Mouse (Mus musculus) erythroid progenitor cell, adult 5-6 weeks (primary cell): Measurements from ENCODE around the gene Nsd1. TPM values are rescaled to one million over a fixed set of nuclear protein-coding genes. Genes with fewer than 3 reads are reported as not detected.

ENCODE experiments used
- ATAC-seq: replicated peaks from 2 replicates; pipeline ENCODE4 v1.8.0; 2016; ENCODE audit warnings: moderate number of reproducible peaks, mild to moderate bottlenecking, moderate TSS enrichment, inconsistent platforms; ENCODE audit not compliant: poor library complexity, low FRiP score, severe bottlenecking
- total RNA-seq, 2 experiments: library from RNA; stranded (forward) in 1 of 2; stranded (reverse) in 1 of 2; fragments of 150-400 nt in 1 of 2; fragments of 186-747, 209-891 nt in 1 of 2; gene quantifications; 2 replicates each; pipeline versions ENCODE4 v1.2.3 to v1.2.4; 2015 to 2017; ENCODE audit warnings: low replicate concordance in 2 of 2

Gene Nsd1
- total RNA-seq, 2 experiments from 2014 or later, result 36.9 to 50.6 TPM

DNA sequence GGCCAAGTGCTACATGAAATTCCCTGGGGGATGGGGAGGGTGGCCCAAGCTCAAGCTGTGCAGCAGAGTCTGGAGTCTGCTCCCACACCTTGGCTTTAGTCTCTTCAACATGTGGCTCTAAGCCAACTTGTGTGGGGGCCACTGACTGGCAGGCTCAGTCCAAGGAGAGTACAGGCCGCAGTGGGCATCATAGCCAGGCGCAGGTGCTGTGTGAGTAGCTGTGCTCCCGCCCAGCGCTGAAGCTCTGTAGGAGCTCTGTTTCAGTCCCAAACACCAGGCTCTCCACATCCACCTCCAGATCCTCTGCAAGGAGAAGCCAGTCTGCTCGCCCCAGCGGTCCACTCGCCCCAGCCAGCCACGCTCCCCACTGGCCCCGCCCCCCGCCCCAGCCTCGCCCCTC is 116.0 kb downstream of the Nsd1 start:
- ATAC-seq, result no peak

DNA sequence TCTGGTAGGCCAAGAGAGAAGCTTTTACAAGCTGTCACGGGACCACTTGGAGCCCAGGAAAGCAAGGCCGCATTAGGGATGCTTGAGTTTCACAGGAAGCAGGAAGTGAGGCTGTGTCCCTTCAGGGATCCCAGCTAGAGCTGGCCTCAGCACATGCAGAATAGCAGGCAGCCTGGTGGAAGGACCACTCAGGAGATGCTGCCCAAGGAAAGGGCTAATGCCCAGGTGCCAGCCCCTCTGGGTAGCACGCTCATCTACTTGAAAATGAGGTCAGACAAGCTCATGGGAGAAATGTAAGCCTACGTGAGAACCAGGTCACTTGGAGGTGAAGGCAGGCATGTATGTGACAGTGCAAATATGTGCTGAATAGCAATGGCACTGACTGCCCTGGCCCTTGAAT is 117.6 kb downstream of the Nsd1 start:
- no peak for ATAC-seq

GRCm38 (mm10) chr13:55327633-55328032 is 118.1 kb downstream of the Nsd1 start:
- ATAC-seq, result peak; percentile 50

DNA sequence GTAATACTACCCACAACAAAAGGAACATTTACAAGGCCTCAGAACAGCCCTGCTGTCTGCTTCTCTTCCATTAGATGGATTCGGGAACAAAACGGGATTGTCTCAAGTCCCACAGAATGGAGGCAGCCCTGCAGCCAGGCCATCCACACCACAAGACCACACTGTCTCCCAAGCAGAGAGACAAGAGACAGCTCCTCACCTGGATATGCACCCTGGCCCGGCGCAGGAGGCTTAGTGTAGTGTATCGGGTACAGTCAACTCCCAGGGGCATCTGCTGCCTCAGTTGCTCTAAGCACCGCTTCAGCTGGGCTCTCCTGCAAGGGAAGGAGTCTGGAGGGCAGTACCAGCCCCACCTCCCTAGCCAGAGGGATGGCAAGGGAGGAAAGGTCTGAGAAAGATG is 118.6 kb downstream of the Nsd1 start:
- no peak for ATAC-seq

- no peak for ATAC-seq
These were observed 119.1 kb downstream of the Nsd1 start for GRCm38 (mm10) chr13:55328641-55329040.

DNA sequence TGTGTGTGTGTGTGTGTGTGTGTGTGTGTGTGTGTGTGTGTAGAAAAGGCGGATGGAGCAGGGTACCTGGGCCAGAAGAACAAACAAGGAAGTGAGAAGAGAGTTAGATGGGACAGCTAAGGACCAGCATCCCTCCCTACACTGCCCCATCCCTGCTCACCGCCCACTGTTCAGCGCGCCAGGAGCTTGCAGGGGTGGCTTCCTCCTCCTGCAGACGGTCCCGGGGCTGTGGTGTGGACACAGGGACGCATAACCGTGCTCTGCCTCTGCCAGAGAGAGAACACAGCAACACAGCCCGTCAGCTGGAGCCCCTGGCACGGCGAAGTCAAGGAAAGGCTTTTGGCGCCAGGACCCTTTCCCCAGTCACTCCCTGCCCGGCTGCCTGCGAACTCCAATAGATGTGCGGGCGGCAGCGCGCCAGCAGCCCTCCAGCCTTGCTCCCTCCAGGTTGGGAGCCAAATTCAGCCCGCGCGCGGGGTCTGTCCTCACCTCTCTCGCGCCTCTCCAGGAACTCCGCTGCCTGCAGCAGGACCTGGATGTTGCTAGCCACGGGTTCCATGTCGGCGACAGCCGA is 119.6 kb downstream of the Nsd1 start:
- ATAC-seq, result peak; percentile 40

GRCm38 (mm10) chr13:55329683-55330566 is 120.3 kb downstream of the Nsd1 start, which contains the start of gene Mxd3:
Gene Mxd3 (minus strand): TSS chr13:55329823.
- peak; percentile 74 for ATAC-seq

DNA sequence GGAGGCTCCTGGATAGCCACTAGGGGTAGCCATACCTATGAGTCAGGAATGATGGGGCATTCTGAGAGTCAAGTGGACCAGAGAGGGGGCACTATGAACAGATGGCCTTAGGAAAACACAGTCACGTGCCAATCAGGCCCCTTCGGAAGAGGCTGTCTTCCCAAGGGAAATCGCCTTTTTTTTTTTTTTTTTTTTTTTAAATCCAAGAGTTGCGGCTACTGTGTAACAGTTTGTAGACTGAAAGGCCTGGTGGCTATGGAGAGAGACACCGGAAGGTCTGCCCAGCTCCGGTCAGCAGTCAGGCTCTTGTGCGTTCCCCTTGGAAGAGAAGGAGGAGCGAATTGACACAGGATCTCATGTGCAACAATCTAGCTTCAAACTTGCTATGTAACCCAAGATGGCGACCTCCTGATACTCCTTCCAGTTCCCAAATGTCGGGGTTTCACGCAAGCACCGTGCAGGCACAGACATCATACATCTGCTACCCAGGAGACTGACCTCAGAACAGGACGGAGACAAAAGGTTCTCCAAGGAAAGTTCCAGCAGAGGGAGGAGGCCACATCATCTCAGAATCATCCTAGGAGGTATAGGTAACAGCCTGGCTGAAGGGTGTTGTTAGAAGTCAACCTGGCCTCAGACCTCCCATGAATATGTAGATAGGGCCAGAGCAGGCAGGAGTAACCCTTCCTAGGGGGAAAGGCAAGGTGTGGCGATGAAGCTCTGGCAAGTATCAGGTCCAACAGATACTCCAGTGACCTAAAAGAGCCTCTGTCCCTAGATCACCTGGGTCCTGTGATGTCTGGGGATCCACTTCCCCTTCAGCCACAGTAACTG is 121.2 kb downstream of the Nsd1 start:
- ATAC-seq, result peak; percentile 70; the same call in 1 of the 2 replicates

GRCm38 (mm10) chr13:55332331-55332730 is 122.7 kb downstream of the Nsd1 start:
- no peak for ATAC-seq

DNA sequence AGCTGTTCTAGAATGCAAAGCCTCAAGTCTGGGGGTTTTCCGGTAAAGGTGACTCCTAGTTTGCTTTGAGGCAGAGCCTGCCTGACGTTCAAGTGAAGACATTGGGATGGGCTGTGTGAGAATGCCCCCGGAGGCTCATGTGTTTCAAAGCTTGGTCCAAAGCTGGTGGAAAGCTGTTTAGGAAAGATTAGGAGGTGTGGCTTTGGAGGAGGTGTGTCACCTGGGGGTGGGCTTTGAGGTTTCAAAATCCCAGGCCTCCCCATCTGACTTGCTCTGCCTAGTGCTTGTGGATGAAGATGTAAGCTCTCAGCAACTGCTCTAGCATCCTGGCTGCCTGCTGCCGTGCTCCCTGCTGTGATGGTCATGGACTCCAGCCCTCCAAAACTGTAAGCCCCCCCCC is 126.1 kb downstream of the Nsd1 start:
- no peak for ATAC-seq

DNA sequence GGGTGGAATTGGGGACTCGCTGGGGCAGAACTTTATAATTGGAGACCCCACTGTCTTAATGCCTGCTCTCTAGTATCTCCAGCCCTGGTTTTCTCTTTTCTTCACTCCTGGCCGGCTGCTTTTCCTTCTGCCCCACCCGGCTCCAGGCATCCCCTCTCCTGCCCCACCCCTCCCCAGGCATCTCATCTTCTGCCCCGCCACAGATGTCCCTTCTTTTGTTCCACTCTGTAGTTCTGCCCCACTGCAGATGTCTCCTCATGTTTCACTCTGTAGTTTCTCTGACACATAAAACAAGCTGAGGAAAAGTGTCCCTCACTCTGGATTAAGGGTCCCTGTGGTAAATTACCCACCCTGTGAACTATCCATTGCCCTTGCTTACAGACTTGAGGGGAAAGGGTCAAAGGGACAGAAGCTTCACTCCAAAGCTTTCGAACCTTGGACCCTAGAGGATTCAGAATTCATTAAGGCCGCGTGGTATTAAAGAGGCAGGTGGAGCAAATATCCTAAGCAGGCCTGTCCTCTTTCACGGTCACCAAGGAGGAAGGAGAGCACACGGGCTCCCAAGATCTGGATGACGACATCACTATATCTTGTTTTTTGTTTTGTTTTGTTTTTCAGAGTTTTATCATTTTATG is 127.9 kb downstream of the Nsd1 start:
- no peak for ATAC-seq

DNA sequence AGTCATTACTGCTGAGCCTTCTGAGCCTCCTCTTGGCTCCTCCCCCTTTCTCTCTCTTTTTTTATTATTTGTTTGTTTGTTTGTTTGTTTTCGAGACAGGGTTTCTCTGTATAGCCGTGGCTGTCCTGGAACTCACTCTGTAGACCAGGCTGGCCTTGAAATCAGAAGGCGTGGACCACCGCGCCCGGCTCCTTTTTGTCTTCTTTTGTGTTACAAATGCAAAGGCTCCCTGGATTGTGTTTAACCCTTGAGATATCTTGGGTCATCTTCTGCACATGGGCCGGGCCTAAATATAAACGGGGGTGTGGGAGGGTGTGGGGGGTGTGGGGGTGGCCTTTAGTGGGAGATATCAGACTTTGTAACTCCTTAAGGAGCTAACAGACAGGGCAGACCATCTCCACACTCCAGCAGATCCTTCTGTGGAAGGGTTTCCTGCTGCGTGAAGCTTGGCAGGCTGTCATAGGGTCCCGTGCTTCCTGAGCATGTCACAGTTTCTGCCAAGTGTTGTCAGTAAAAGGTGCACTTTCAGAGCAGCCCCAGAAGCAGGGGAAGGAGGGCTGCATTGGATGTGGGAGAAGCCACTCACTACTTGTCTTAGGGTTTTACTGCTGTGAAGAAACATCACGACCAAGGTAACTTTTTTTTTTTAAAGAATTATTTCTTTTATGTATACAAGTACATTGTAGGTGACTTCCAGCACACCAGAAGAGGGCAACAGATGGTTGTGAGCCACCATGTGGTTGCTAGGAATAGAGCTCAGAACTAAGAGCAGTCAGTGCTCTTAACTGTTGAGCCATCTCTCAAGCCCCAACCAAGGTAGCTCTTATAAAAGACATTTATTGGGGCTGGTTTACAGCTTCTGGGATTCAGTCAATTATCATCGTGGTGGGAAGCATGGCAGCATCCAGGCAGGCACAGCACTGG is 128.8 kb downstream of the Nsd1 start:
- no peak for ATAC-seq

DNA sequence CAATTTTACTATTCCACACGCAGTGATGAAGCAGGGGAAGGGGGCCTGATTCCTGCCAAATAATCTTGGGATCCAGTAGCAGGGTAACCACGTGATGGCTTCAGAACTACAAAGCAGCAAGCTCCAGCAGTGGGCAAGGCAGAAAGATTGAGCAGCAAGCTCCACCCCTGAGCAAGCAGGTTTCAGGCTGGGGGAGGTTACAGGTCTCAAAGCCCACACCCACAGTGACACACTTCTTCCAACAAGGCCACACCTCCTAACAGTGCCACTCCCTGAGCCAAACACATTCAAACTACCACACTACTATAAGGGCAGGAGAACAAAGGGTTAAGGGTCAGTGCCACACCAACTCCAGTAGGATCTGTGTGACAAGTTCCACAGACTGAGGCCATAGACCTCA is 129.7 kb downstream of the Nsd1 start:
- peak; percentile 20; the same call in 1 of the 2 replicates for ATAC-seq

DNA sequence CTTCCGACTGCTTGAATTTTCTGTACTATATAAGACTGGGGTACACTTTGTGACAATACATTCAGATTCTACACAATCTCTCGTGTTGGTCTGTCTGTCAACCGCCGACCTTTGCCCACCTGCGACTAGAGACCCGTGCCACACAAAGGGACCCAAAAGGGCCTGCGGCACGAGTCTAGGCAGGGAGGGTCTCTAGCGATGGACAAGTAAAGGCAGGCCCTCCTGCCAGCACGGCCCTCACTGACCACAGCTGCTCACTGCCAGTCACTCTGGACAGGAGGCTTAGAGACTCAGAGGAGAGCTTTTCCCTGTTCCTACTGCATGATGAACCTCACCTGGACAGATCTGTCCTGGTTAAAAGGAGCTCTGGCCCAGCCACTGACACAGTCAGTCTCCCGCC is 132.9 kb downstream of the Nsd1 start:
- no peak for ATAC-seq

DNA sequence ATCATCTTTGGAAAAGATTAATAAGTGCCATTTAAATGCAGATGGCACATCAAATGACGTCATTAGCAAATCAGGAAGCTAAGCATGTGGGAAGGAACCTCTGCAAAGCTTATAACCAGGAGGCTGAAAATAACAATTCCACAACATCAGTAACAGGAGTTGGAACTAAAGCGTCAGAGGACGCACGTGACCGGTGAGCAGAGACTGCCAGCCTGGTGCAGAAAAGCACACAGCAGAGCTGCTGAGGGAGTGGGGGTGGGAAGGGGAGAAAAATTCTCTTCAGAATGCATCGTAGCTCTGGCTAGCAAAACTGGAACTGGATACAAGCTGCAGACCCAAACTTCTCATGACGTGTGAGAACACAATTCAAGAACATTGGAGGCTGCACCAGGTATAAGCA is 134.7 kb downstream of the Nsd1 start:
- ATAC-seq, result no peak

GRCm38 (mm10) chr13:55346745-55347144 is 137.2 kb downstream of the Nsd1 start:
- ATAC-seq, result no peak

DNA sequence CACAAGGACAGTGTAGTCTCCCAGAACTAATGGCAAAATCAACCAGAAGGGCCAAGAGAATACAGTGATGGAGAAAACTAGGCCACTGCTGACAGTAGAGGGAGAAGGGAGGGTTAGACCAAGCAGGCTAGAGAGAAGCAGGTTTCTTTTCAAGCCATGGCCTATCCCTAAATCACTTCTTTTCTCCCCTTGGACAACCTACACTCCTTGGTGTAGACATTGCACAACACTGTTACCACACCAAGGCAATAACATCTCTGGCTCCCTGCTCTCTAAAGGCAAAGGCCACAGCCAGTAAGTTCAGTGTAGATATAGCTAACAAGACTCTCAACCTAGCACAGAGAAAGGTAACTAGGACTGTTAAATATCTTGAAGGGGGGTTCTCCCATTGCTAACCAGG is 151.6 kb downstream of the Nsd1 start:
- ATAC-seq, result no peak

DNA sequence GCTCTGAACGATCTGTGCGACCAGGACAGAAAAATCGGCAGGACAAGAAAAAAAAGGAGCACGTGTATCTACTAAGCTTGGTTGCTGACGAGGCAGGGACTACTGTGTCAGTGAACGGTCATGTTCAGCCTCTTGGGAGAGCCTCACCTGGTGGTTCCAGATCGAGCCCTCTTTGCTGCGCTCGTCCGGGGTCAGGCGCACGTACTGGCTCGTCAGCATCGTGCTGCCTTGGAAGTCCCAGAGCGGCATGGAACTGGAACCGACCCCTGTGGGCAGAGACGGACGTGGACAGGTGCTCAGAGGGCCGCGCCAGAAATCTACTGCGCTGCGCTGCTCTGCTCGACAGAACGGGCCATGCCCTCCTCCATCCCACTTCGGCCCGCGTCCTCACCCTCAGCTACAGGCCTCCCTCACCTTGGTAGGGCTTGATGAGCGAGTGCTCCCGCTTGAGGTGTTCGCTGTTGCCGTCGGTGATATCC is 152.4 kb downstream of the Nsd1 start:
- ATAC-seq, result peak; percentile 31
